Mouse (Mus musculus) induced T-regulatory cell, adult 2 months (primary cell): Measurements from ENCODE around the gene Psmf1.

ENCODE experiments used
- DNase-seq: peaks from one replicate; pipeline ENCODE4 v3.0.0-alpha.2; 2012; ENCODE audit warnings: low read depth

Psmf1 gene

DNA sequence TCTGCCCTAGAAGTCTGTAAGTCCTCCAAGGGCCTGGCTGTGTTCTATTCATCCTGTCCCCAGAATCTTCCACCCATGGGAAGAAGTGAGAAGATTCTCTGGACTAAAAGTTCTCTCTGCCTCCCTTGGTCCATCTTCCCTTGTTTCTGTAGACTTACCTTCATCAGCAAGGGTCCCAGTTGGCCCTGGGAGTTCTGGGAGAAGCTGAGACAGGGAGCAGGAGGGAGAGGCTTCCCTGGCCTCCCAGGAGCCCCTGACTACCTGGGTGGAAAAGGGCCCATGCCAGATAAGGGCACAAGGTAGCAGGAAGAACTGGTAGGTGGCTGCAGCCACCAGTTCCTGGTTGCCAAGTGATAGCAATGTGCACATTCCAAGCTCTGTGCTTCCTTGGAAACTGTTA lies at the start of gene Psmf1:
Gene Psmf1 (minus strand): TSS at position 342 of the 400 bp plus-strand sequence.
- DNase-seq = no peak

DNA sequence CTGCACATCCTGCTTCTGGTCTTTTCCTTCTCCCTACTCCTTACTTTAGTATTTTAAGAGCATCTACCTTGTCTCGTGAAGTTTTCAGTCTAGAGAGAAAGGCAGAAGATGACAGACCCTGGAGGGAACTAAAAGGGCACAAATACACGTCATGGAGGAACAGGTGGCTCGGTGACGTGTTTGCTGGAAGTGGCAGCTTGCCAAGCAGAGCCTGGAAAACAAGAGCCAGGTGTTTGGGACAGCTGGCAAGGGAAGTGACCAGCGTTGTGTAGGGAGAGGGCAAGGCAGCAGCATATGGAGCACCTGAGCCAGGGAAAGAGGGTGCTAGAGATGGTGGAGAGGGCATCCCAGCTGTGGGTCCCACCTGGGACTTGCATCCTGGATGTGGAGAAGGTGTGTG lies 47.2 kb upstream of the Psmf1 start:
- no peak for DNase-seq

DNA sequence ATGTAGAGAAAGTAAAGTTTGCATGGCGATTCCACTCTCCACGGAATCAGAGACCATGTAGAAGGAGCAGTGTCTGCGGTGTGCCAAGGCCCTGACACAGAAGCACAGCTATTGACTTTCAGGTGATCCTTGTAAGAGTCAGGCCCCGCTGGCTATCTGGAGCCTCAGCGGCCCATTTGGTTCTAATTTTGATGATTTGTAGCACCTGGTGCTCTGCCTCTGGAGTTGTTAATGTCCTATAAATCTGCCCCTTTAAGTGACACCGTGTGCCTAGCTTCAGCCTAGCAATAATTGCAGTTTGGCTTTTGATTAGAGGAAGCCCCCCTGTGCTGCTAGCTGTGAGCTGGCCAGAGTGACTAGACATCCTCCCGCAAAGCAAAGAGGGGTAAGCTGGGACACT lies 46.2 kb upstream of the Psmf1 start:
- no peak for DNase-seq

GRCm38 (mm10) chr2:151788221-151788977 lies 44.4 kb upstream of the Psmf1 start:
- no peak for DNase-seq

GRCm38 (mm10) chr2:151783493-151783892 lies 39.5 kb upstream of the Psmf1 start:
- DNase-seq = no peak

- DNase-seq = no peak
Observed at GRCm38 (mm10) chr2:151777366-151777765, 33.4 kb upstream of the Psmf1 start.

DNA sequence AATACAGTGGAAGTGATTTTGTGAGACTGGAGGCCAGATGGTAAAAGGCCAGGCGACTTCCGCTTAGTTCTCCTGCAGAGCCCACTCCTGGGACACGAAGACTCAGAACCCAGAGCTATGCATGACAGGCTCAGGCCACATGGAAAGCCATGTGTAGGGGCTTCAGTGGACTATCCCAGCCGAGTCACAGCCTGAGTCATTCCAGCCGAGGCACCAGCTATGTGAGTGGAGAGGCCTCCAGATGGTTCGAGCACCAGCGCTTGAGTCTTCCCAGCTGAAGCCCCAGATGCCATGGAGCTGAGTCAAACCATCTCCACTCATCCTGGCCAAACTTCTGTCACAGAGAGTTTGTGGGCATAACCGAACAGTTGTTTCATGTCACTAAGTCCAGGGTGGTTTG lies 29.5 kb upstream of the Psmf1 start:
- DNase-seq = no peak

- DNase-seq = no peak
Observed at GRCm38 (mm10) chr2:151772169-151772568, 28.2 kb upstream of the Psmf1 start.

GRCm38 (mm10) chr2:151764557-151764956 lies 20.6 kb upstream of the Psmf1 start:
- no peak for DNase-seq

DNA sequence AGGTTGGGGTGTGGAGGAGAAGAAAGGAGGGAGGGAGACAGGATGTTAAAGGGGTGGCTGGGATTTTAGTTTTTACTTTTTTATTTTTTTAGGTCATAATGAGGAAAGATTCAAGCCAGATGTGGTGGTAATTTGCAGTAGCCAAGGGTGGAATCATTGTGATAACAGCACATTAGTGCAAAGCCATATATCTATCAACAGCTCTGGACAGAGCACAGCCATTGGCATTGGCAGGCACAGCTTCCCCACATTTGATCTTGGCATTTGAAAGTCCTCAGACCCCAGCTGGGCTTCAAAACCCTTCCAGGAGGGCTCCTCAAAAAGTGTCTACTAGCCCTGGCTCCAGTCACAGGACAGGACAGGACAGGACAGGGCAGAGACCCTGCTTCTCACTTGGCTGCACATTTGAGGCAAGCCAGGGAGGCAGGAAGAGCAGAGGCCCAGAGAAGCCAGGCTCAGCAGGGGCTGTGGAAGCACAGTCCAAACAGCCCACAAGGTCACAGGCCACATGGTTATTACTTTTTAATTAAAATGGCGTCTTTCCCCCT lies 14.9 kb upstream of the Psmf1 start:
- no peak for DNase-seq

DNA sequence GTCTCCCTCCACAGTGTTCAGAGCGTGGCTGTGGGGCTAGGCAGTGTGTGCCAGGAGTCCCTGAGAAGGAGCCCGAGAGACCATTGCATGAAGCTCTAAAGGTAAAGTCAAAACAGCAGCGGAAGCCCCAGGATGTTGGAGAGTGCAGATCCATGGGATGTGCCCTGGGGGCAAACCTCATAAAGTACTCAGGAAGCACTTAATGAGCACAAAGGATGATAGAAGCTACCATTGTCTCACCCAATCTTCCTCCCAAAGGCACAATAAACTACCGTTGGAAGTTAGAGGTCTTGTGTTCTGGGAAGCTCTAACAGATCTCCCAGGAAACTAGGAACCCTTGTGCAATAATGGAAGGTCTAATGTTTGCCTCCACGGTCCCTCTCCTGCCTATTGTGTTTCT lies 13.5 kb upstream of the Psmf1 start:
- no peak for DNase-seq

GRCm38 (mm10) chr2:151756277-151757061 lies 12.5 kb upstream of the Psmf1 start:
- DNase-seq = no peak

- DNase-seq = no peak
Observed at GRCm38 (mm10) chr2:151751330-151751729, 7.3 kb upstream of the Psmf1 start.

DNA sequence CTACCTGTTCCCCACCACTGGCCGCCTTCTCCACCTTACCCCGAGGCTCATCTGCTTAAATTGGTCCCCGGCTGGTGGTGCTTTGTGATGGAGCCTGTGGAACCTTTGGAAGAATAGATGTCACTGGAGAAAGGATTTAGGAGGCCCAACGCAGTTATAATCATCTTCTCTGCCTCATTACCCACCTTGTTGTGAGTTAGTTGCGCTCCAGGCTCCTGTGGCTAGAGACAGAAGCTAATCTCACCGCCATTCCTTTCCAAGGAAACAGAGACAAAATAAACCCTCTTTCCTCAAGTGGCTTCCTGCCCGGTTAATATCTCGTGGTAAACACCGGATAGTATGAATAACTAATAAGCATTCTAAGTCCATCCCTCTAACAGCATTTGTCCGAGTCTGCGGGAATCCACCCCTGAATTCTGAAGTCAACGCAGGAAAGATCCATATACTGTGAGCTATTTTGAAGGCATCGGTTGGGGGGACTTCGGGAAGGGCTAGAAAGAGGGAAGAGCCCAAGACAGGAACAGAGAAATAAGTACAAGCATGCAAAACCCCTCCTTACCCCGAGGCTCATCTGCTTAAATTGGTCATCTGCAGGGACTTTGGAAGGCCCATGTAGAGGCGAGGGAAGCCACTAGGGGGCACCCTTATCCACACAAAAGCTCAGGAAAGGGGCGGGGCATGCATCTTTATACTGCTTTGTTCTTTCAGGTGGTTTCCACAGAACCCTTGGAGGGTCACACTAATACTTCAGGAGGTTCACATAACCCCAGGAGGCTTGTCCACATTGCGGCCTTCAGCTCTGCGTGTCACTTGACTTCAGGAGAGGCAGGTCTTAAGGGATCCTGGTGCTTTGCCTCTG lies 4.1 kb upstream of the Psmf1 start:
- DNase-seq = peak; percentile 83

- DNase-seq = no peak
Observed at GRCm38 (mm10) chr2:151742850-151743679, 921 bp downstream of the Psmf1 start.

DNA sequence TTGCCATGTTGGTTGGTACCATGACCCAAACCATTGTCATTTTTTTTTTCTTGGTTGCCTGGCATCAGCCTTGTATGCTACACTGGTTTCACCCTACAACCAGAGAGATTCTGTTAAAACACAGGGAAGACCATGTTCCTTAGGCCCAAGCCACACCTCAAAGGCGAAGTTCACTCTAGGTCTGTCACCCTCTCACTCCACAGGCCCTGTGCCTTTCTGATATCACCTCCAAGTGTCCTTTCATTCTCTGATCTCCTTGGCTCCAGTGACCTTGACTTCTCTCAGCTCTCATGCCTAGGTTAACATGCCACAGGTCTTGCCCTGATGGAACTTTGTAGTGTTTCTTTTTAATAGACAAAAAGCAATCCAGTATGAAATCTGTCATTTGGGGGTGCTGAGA lies 1.9 kb downstream of the Psmf1 start:
- DNase-seq = no peak

DNA sequence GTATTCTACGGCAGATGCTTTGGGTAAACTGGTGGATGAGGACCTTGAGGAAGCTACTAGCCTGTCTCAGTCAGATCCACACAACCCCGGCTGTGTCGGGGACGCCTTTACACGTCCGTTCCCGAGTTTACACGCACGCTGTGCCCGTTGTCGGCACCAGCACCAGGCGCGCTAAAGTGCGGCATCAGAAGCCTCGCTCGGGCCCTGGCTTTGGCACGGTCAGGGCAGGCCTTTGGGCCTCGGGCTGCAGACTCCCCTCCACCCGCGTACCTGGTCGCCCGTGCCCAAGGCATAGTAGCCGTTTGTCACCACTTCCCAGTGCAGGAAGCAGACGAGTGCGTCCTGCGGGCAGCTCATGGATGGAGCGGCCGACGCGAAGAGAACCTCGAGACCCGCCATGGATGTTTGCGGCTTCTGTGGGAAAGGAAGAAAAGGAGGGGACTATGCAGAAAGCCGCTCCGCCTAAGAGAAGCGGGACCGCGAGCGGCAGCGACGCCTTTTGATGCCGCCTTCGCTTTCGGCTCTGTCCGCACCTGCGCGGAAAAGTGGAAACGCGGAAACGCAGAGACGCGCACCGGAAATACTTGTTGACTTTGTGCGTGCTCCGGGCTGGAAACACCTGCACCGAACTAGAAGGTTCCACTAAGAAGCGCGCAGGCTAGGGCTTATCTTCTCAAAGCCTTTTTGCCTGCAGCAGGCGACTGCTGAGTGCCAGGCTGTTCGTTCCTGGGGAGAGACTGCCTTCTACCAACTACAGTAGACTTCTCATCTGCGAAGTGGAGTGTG lies 3.1 kb downstream of the Psmf1 start:
- peak; percentile 94 for DNase-seq

DNA sequence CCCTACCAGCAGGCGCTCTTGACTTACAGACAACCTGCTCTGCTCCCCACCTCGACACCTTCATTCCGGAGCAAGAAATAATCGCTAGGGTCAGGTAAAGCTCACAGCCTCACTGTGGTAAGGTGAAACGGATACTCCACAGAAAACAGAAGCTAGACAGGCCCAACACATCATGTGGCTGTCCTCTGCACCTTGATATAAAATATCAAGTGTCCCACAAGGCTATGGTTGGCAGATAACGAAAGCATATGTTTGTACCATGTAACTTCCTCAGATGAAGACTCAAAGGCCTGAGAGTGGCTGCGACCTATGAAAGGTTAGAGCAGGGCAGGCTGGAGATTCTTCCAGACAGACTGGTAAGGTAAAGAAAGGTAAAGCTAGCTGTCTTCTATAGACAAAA lies 4.5 kb downstream of the Psmf1 start:
- DNase-seq = no peak

- no peak for DNase-seq
Observed at GRCm38 (mm10) chr2:151739081-151739480, 4.9 kb downstream of the Psmf1 start.

DNA sequence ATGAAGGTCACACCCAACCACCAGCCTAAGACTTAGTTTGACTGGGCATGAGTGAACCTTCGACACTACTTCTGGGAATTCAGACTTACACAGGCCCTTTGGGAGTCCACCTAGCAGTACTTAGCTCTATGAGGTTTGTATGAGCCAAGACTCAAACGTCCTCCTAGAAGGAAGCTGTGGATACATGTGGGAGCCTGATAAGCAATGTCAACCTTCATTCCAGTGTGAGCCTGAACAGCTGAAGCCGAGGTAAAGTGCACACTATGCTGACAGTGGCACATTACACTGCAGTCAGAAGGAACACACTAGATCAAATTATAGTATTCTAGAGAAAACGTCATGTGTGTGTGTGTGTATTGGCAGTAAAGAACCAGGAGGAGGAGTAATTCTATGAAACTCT lies 5.5 kb downstream of the Psmf1 start:
- DNase-seq = no peak

GRCm38 (mm10) chr2:151735422-151735821 lies 8.6 kb downstream of the Psmf1 start:
- DNase-seq = no peak
